Mouse (Mus musculus) midbrain, embryonic 16.5 days (tissue): Measurements from ENCODE around the gene Nubp2. TPM values are rescaled to one million over a fixed set of nuclear protein-coding genes. Genes with fewer than 3 reads are reported as not detected.

Experiments used
- ATAC-seq: fragments of 200-750 bp; cut with Nextera tagmentation; 2 replicates; pipeline ENCODE4 v1.8.0; 2017; ENCODE audit warnings: moderate TSS enrichment
- H3K27ac ChIP-seq: fragments of 300-500 bp; sonication (generic); 2 replicates; pipeline ENCODE4 v1.5.1; 2014; ENCODE audit warnings: mild to moderate bottlenecking, low read length, mixed read lengths
- H3K27me3 ChIP-seq: fragments of 300-500 bp; sonication (generic); 2 replicates; pipeline ENCODE4 v1.6.1; 2014; ENCODE audit warnings: low read depth, low read length, mixed read lengths; ENCODE audit not compliant: control insufficient read depth, insufficient read depth
- H3K36me3 ChIP-seq: fragments of 300-500 bp; sonication (generic); 2 replicates; pipeline ENCODE4 v1.6.1; 2014; ENCODE audit warnings: mild to moderate bottlenecking, low read length, moderate library complexity, mixed read lengths; ENCODE audit not compliant: control insufficient read depth, insufficient read depth
- H3K4me1 ChIP-seq: fragments of 300-500 bp; sonication (generic); 2 replicates; pipeline ENCODE4 v1.6.1; 2014; ENCODE audit warnings: mild to moderate bottlenecking, low read length, mixed read lengths; ENCODE audit not compliant: control insufficient read depth, insufficient read depth
- H3K4me2 ChIP-seq: fragments of 300-500 bp; sonication (generic); 2 replicates; pipeline ENCODE4 v1.6.1; 2014; ENCODE audit warnings: mild to moderate bottlenecking, low read length, mixed read lengths
- H3K4me3 ChIP-seq: fragments of 300-500 bp; sonication (generic); 2 replicates; pipeline ENCODE4 v1.5.1; 2014; ENCODE audit warnings: low read depth, mild to moderate bottlenecking, low read length, moderate library complexity, mixed read lengths
- H3K9ac ChIP-seq: fragments of 300-500 bp; sonication (generic); 2 replicates; pipeline ENCODE4 v1.6.1; 2014; ENCODE audit warnings: low read depth, low read length, mixed read lengths
- H3K9me3 ChIP-seq: fragments of 300-500 bp; sonication (generic); replicated peaks from 2 replicates; pipeline ENCODE4 v1.6.1; 2014; ENCODE audit warnings: mild to moderate bottlenecking, low read length, mixed read lengths; ENCODE audit not compliant: control insufficient read depth, poor library complexity, severe bottlenecking
- WGBS: fragments of 180-500 bp; shearing (Covaris S2); extraction: QIAGEN DNeasy Blood & Tissue Kit; methylation state at CpG from one replicate; pipeline ENCODE4 v1.1.7; 2014; 5-methylcytosine and 5-hydroxymethylcytosine counted together
- polyA plus RNA-seq: library from polyadenylated mRNA; unstranded; fragments of >200 nt; fragmentation: Nextera tagmentation; extraction: Ambion mirVana; gene quantifications from 2 replicates; pipeline ENCODE4 v1.2.1, GENCODE M21; 2015

The Nubp2 gene
- polyA plus RNA-seq, 1 experiment from 2014 or later, result 54.7 TPM

DNA sequence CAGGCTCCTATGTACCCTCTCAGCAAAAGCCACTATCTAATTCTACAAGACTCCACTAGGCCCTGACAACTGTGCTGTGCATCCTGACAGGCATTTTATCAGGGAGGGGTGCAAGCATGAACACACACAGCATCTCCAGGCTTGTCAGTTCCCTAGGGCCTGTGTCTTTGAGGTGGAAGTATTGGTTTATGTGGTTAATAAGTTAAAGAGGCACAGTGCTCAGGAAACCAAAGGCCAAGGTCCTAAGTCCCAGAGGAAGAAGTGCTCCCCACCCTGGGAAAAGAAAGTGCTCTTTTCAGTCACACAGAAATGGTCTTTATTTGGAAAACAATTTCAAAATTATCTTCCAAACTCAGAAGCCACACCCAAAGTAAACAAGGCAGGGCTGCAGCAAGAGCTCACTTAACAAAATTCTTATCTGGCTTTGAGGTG lies 37.5 kb downstream of the Nubp2 start:
- H3K4me2 ChIP-seq, result peak overlapping the region; percentile 40
- H3K4me3 ChIP-seq, result peak overlapping the region; percentile 6; the same call in 1 of the 2 replicates
- peaks cover 17% of the 10 kb centered on the region for H3K4me1 ChIP-seq
- no peaks in the 10 kb centered on the region for H3K9me3 ChIP-seq
- 0 out of 2 replicates have a peak, but pooled peaks cover 3% of the 10 kb centered on the region for H3K36me3 ChIP-seq
- no peak overlapping the region for H3K27ac ChIP-seq
- H3K27me3 ChIP-seq, result no peaks in the 10 kb centered on the region; the same call in 1 of the 2 replicates
- ATAC-seq, result no peak
- H3K9ac ChIP-seq, result no peak overlapping the region

DNA sequence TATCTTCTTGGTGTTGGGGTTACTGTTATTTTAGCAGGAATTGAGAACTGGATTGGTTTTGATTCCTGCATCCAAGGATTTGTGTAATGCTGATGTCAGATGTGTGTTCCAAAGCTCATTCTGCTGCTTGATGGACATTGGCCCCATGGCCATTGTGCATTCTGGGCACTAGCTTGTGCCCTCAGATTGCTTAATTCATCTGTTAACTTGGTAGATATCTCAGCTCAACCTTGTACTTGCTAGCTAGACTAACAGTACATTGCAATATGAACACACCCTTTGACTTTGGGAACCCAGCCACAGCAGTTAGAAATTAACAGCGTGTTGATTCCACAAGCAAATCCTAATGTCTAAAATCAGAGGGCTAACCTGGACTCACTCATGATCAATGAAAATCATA lies 38.8 kb downstream of the Nubp2 start:
- Histone ChIP-seq H3K27me3 (no peaks in the 10 kb centered on the region; the same call in 1 of the 2 replicates), H3K4me2 (no peak overlapping the region), H3K9ac (no peak overlapping the region), H3K9me3 (no peaks in the 10 kb centered on the region), H3K4me1 (peaks cover 17% of the 10 kb centered on the region), H3K27ac (no peak overlapping the region), H3K4me3 (no peak overlapping the region), H3K36me3 (no peaks in the 10 kb centered on the region)
- ATAC-seq, result no peak
- WGBS, result 95% methylated on average over 1 of the region's 1 CpGs

DNA sequence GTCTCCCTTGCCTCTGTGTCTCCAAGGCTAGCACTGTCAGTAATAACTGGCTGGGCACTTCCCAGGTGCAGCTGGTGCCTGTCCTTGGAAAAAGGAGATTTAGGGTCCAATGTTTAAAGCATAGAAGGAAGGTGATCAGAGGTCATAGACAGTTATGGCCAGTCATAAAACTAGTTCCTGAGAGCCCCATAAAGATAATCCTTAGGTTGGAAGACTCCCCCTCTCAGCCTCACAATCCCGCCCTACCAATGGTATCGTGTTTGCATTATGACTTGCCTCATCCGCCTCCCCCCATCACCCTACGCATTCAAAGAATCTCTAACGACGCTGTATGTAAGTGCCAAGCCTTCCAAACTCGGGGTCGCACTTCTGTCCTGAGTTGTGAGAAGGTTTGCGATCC lies 41.6 kb downstream of the Nubp2 start:
- H3K27ac ChIP-seq, result no peak overlapping the region
- peaks cover 10% of the 10 kb centered on the region for H3K4me1 ChIP-seq
- H3K4me2 ChIP-seq, result no peak overlapping the region
- 57% methylated on average over 9 of the region's 9 CpGs for WGBS
- no peak overlapping the region for H3K9ac ChIP-seq
- no peak overlapping the region for H3K4me3 ChIP-seq
- H3K36me3 ChIP-seq, result no peaks in the 10 kb centered on the region
- H3K9me3 ChIP-seq, result no peaks in the 10 kb centered on the region
- ATAC-seq, result no peak
- H3K27me3 ChIP-seq, result peaks cover 5% of the 10 kb centered on the region

DNA sequence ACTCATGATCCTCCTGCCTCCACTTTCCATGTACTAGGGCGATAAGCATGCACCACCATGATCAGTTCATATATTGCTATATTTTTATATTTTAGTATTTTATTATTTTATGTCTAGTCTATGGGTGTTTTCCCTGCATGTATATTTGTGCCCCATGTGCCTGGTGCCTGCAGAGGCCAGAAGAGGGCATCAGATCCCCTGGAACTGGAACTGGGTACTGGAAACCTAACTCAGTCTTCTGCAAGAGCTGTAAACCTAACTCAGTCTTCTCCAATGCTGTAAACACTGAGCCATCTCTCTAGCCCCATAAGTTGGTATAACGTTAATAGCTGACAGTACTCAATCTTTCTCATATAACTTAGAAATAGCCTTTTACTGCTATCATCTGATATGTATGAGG lies 43.5 kb downstream of the Nubp2 start:
- no peak for ATAC-seq
- 61% methylated on average over 2 of the region's 2 CpGs for WGBS
- no peak overlapping the region for H3K4me3 ChIP-seq
- no peak overlapping the region for H3K27ac ChIP-seq
- H3K9ac ChIP-seq, result no peak overlapping the region
- H3K9me3 ChIP-seq, result no peaks in the 10 kb centered on the region
- H3K36me3 ChIP-seq, result no peaks in the 10 kb centered on the region
- H3K4me1 ChIP-seq, result no peaks in the 10 kb centered on the region
- H3K27me3 ChIP-seq, result peaks cover 5% of the 10 kb centered on the region
- no peak overlapping the region for H3K4me2 ChIP-seq

DNA sequence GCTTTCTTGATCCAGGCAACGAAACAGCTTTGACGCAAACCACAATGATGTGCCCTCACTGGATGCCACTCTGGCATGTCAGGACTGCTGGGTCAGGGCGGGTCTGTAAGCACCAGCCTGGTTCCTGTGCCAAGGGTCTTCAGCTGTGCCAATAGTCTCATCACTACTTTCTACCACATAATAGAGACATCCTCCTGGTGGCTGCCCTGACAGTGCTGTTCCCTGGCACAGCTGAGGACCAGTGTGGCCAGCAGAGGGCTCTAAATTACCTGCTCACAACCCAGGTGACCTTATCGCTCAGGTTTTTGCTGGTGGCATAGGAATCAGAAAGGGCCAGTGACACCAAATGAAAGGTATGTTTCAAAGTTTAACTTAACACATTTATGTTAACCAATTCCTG lies 45.0 kb downstream of the Nubp2 start:
- Histone ChIP-seq H3K4me3 (no peak overlapping the region), H3K36me3 (no peaks in the 10 kb centered on the region), H3K4me1 (no peaks in the 10 kb centered on the region), H3K27ac (no peak overlapping the region), H3K9me3 (no peaks in the 10 kb centered on the region), H3K27me3 (peaks cover 5% of the 10 kb centered on the region), H3K4me2 (no peak overlapping the region), H3K9ac (no peak overlapping the region)
- no peak for ATAC-seq
- WGBS, result 47% methylated on average over 4 of the region's 4 CpGs

DNA sequence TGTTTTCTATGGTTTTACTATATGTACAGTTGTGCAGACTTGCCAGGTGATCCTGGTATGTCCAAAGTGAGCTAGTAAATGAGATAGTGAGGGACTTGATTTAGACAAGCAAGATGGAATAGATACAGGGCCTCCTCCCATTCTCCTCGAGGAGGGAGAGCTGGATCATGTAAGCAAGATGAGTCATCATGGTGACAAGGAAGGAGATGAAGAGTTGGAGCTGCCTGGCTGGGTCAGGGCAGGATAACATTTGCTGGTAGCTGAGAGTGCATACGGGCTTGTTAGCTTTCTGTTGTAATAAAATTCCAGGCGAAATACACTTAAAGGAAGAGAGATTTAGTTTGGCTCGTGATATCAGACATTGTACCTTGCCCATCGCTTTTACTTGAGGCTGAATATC lies 45.8 kb downstream of the Nubp2 start:
- no peak overlapping the region for H3K9ac ChIP-seq
- H3K36me3 ChIP-seq, result no peaks in the 10 kb centered on the region
- WGBS, result 62% methylated on average over 5 of the region's 5 CpGs
- H3K27ac ChIP-seq, result no peak overlapping the region
- H3K4me2 ChIP-seq, result no peak overlapping the region
- H3K9me3 ChIP-seq, result no peaks in the 10 kb centered on the region
- ATAC-seq, result no peak
- peaks cover 8% of the 10 kb centered on the region for H3K27me3 ChIP-seq
- no peak overlapping the region for H3K4me3 ChIP-seq
- no peaks in the 10 kb centered on the region for H3K4me1 ChIP-seq

DNA sequence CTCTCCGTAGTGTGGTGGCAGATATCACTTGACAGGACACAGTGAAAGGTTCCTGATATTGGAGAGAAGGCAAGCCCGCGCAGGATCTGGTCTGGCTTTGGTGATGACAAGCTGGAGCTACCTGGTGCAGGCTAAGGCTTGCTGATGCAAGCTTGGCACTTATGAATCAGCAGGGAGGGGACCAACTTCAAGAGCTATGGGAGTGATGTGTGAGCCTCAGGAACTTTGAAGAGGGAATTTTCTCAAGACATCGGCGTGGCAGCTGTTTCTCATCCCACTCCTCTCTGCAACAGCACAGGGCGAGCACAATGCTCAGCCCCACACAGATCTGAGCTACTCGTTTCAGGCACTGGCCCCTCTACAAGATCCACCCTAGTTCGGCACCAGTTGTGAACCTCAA lies 46.3 kb downstream of the Nubp2 start, which contains the start of gene Hagh:
Gene Hagh, plus strand, starts transcription at position 302 of the 400 bp plus-strand sequence.
- no peak within 1 kb of the TSS for H3K4me2 ChIP-seq
- WGBS, result 74% methylated on average over 8 of the region's 8 CpGs
- no peaks in the 10 kb centered on the region for H3K36me3 ChIP-seq
- ATAC-seq, result no peak
- H3K9me3 ChIP-seq, result no peaks in the 10 kb centered on the region
- no peak within 1 kb of the TSS for H3K9ac ChIP-seq
- H3K4me1 ChIP-seq, result no peaks in the 10 kb centered on the region
- peaks cover 8% of the 10 kb centered on the region for H3K27me3 ChIP-seq
- H3K27ac ChIP-seq, result no peak within 1 kb of the TSS
- H3K4me3 ChIP-seq, result no peak within 1 kb of the TSS

Other genes with a start within 250 kb of the Nubp2 start
- 43.3 and 43.7 TPM in 2 replicates for gene Slc9a3r2, start 236.0 kb downstream of the Nubp2 start, polyA plus RNA-seq
- gene Npw, start 227.9 kb downstream of the Nubp2 start, polyA plus RNA-seq, result 0.36 and 0.90 TPM in 2 replicates
- gene Zfp598, start 216.7 kb downstream of the Nubp2 start, polyA plus RNA-seq, result 19.7 and 20.3 TPM in 2 replicates
- 266 and 303 TPM in 2 replicates for gene Syngr3, start 196.4 kb downstream of the Nubp2 start, polyA plus RNA-seq
- 33.7 and 40.8 TPM in 2 replicates for gene Gfer, start 190.2 kb downstream of the Nubp2 start, polyA plus RNA-seq
- gene Noxo1, start 190.1 kb downstream of the Nubp2 start, polyA plus RNA-seq, result 1.9 and 2.2 TPM in 2 replicates
- gene Tbl3, start 178.7 kb downstream of the Nubp2 start, polyA plus RNA-seq, result 61.8 and 69.2 TPM in 2 replicates
- gene Rnf151, start 168.3 kb downstream of the Nubp2 start, polyA plus RNA-seq, result 0.28 TPM in 1 of 2 replicates, not detected in the other
- 657 and 682 TPM in 2 replicates for gene Rps2, start 168.2 kb downstream of the Nubp2 start, polyA plus RNA-seq
- 264 and 289 TPM in 2 replicates for gene Ndufb10, start 161.9 kb downstream of the Nubp2 start, polyA plus RNA-seq
- not detected in 2 replicates for gene Rpl3l, start 158.5 kb downstream of the Nubp2 start, polyA plus RNA-seq
- gene Msrb1, start 149.7 kb downstream of the Nubp2 start, polyA plus RNA-seq, result 14.9 and 17.5 TPM in 2 replicates
- not detected in 2 replicates for gene Hs3st6, start 133.4 kb downstream of the Nubp2 start, polyA plus RNA-seq
- not detected in 2 replicates for gene Meiob, start 82.1 kb downstream of the Nubp2 start, polyA plus RNA-seq
- 62.9 and 72.2 TPM in 2 replicates for gene Hagh, start 46.2 kb downstream of the Nubp2 start, polyA plus RNA-seq
- 19.6 and 20.2 TPM in 2 replicates for gene Fahd1, start 36.0 kb downstream of the Nubp2 start, polyA plus RNA-seq
- not detected in 2 replicates for gene Igfals, start 20.4 kb downstream of the Nubp2 start, polyA plus RNA-seq
- gene Spsb3, start 294 bp upstream of the Nubp2 start, polyA plus RNA-seq, result 85.8 and 90.5 TPM in 2 replicates
- 28.6 and 28.8 TPM in 2 replicates for gene Eme2, start 8.7 kb upstream of the Nubp2 start, polyA plus RNA-seq
- 72.9 and 77.2 TPM in 2 replicates for gene Mrps34, start 8.8 kb upstream of the Nubp2 start, polyA plus RNA-seq
- gene Nme3, start 10.2 kb upstream of the Nubp2 start, polyA plus RNA-seq, result 79.7 and 88.6 TPM in 2 replicates
- gene Mapk8ip3, start 50.6 kb upstream of the Nubp2 start, polyA plus RNA-seq, result 100 and 104 TPM in 2 replicates
- gene Jpt2, start 74.3 kb upstream of the Nubp2 start, polyA plus RNA-seq, result 86.2 and 100 TPM in 2 replicates
- gene Cramp1l, start 129.4 kb upstream of the Nubp2 start, polyA plus RNA-seq, result 4.6 and 5.3 TPM in 2 replicates
- 18.8 and 20.1 TPM in 2 replicates for gene Ift140, start 129.7 kb upstream of the Nubp2 start, polyA plus RNA-seq
- 10.3 and 11.1 TPM in 2 replicates for gene Tmem204, start 197.2 kb upstream of the Nubp2 start, polyA plus RNA-seq
- 51.9 and 53.4 TPM in 2 replicates for gene Telo2, start 229.6 kb upstream of the Nubp2 start, polyA plus RNA-seq
- 0.38 TPM in 1 of 2 replicates, not detected in the other for gene Ptx4, start 234.4 kb upstream of the Nubp2 start, polyA plus RNA-seq
- 33.6 and 36.1 TPM in 2 replicates for gene Clcn7, start 247.0 kb upstream of the Nubp2 start, polyA plus RNA-seq